Mouse (Mus musculus) lung, postnatal 0 days (tissue): ENCODE data around the gene Rfc3. TPM values are rescaled to one million over a fixed set of nuclear protein-coding genes. Genes with fewer than 3 reads are reported as not detected.

Experiments used
- ATAC-seq: fragments of 200-750 bp; cut with Nextera tagmentation; 2 replicates; pipeline ENCODE4 v1.8.0; 2017; ENCODE audit warnings: moderate library complexity
- DNase-seq: peaks from one replicate; pipeline ENCODE4 v3.0.0-alpha.2; 2016; ENCODE audit warnings: low spot score
- H3K27ac ChIP-seq: fragments of 300-500 bp; sonication (generic); 2 replicates; pipeline ENCODE4 v1.5.1; 2014; ENCODE audit warnings: antibody characterized with exemption, mild to moderate bottlenecking, low read length, mixed read lengths
- H3K27me3 ChIP-seq: fragments of 300-500 bp; sonication (generic); replicated peaks from 2 replicates; pipeline ENCODE4 v1.6.1; 2014; ENCODE audit warnings: low read length, mixed read lengths; ENCODE audit not compliant: insufficient read depth
- H3K36me3 ChIP-seq: fragments of 300-500 bp; sonication (generic); 2 replicates; pipeline ENCODE4 v1.6.1; 2014; ENCODE audit warnings: low read length, mixed read lengths; ENCODE audit not compliant: insufficient read depth
- H3K4me1 ChIP-seq: fragments of 300-500 bp; sonication (generic); 2 replicates; pipeline ENCODE4 v1.6.1; 2014; ENCODE audit warnings: antibody characterized with exemption, low read depth, low read length, mixed read lengths; ENCODE audit not compliant: insufficient read depth
- H3K4me2 ChIP-seq: fragments of 300-500 bp; sonication (generic); replicated peaks from 2 replicates; pipeline ENCODE4 v1.6.1; 2014; ENCODE audit warnings: low read depth, mild to moderate bottlenecking, low read length, moderate library complexity, mixed read lengths
- H3K4me3 ChIP-seq: fragments of 300-500 bp; sonication (generic); 2 replicates; pipeline ENCODE4 v1.5.1; 2014; ENCODE audit warnings: low read depth, low read length
- H3K9ac ChIP-seq: fragments of 300-500 bp; sonication (generic); replicated peaks from 2 replicates; pipeline ENCODE4 v1.6.1; 2014; ENCODE audit warnings: low read depth, mild to moderate bottlenecking
- H3K9me3 ChIP-seq: fragments of 300-500 bp; sonication (generic); 2 replicates; pipeline ENCODE4 v1.6.1; 2016; ENCODE audit warnings: low read length, mixed read lengths
- CTCF ChIP-seq: IDR thresholded peaks from 2 replicates; pipeline ENCODE4 v1.5.1; 2016; ENCODE audit warnings: antibody characterized with exemption, mild to moderate bottlenecking
- EP300 ChIP-seq: IDR thresholded peaks from 2 replicates; pipeline ENCODE4 v1.6.1; 2016; ENCODE audit warnings: antibody characterized with exemption, mild to moderate bottlenecking, control low read depth
- WGBS: fragments of 180-500 bp; shearing (Covaris S2); extraction: QIAGEN DNeasy Blood & Tissue Kit; methylation state at CpG from one replicate; pipeline ENCODE4 v1.1.7; 2014; 5-methylcytosine and 5-hydroxymethylcytosine counted together
- polyA plus RNA-seq: library from polyadenylated mRNA; unstranded; fragments of >200 nt; fragmentation: Nextera tagmentation; extraction: Ambion mirVana; gene quantifications from 2 replicates; pipeline ENCODE4 v1.2.1, GENCODE M21; 2015

Gene Rfc3
- polyA plus RNA-seq, 1 experiment from 2014 or later, result 30.7 TPM

DNA sequence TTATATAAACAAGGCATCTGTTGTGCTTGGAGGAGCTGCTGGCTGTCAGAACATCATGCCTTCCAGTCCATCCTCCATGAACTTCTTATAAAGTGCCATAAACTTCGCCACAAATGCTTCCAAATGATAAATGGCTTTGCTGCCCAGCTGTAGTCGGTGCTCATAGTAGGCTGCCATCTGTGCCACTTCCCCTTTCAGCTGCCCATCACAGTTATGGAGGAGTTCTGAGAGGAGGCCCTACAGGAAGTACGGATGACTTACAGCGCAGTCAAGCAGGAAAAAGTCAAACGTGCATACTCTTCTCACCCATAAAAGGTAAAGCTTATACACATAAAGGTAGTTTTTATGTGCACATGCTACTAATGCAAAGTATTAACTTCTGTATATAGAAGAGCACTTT, 8.2 kb downstream of the Rfc3 start:
- no peak overlapping the region for H3K9ac ChIP-seq
- peaks cover 9% of the 10 kb centered on the region for H3K36me3 ChIP-seq
- WGBS, result 78% methylated on average over 5 of the region's 5 CpGs
- no peak overlapping the region for H3K4me3 ChIP-seq
- H3K27me3 ChIP-seq, result no peaks in the 10 kb centered on the region
- H3K4me1 ChIP-seq, result no peaks in the 10 kb centered on the region
- DNase-seq (no peak), ATAC-seq (no peak)
- TF ChIP-seq CTCF (no peak), EP300 (no peak)
- H3K27ac ChIP-seq, result no peak overlapping the region
- no peaks in the 10 kb centered on the region for H3K9me3 ChIP-seq
- H3K4me2 ChIP-seq, result no peak overlapping the region

DNA sequence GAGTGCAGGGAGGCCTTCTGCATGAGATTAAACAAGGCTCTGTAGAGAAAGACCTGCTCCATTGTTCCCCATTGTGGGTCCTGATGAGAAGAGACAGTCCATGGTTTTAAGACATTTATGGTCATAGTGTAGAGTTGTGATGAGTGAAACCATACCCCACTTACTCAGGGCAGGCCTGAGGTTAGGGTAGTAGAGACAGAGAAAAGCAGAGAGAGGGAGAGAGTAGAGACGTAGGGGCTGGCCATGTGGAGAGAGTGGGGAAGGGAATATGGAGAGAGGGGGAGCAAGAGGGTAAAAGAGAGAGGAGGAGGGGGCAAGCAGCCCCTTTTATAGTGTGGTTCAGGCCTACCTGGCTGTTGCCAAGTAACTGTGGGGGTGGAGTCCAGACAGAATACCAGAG, 8.9 kb downstream of the Rfc3 start:
- H3K4me2 ChIP-seq, result no peak overlapping the region
- TF ChIP-seq EP300 (no peak), CTCF (no peak)
- 82% methylated on average over 1 of the region's 1 CpGs for WGBS
- ATAC-seq (no peak), DNase-seq (no peak)
- no peaks in the 10 kb centered on the region for H3K27me3 ChIP-seq
- no peaks in the 10 kb centered on the region for H3K9me3 ChIP-seq
- H3K4me3 ChIP-seq, result no peak overlapping the region
- H3K27ac ChIP-seq, result no peak overlapping the region
- H3K36me3 ChIP-seq, result peaks cover 9% of the 10 kb centered on the region
- no peaks in the 10 kb centered on the region for H3K4me1 ChIP-seq
- H3K9ac ChIP-seq, result no peak overlapping the region

DNA sequence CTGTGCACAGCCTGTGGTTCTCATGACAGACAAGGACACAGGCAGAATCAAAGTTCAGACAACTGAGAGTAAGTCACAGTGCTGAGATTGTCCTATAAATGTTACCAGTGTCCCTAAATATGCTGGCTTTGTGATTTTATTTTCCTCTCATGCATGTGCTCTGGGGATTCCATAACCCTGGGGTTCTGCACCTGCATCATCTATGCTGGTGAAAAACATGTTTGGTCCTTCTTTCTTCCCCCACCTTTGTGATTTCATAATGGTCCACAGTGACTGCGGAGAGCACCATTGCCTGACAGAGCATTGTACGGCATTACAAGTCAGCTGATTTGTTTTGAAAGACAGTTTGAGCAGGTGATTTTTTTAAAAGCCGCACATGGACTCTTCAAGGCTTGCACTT, 45.1 kb downstream of the Rfc3 start, which contains the start of gene Vmn2r18:
Gene Vmn2r18 (minus strand): TSS at position 101 of the 400 bp plus-strand sequence.
- no peaks in the 10 kb centered on the region for H3K27me3 ChIP-seq
- ATAC-seq (no peak), DNase-seq (no peak)
- H3K36me3 ChIP-seq, result no peaks in the 10 kb centered on the region
- no peaks in the 10 kb centered on the region for H3K4me1 ChIP-seq
- no peak within 1 kb of the TSS for H3K4me2 ChIP-seq
- WGBS, result 79% methylated on average over 3 of the region's 3 CpGs
- no peaks in the 10 kb centered on the region for H3K9me3 ChIP-seq
- TF ChIP-seq EP300 (no peak), CTCF (no peak)
- no peak within 1 kb of the TSS for H3K9ac ChIP-seq
- no peak within 1 kb of the TSS for H3K27ac ChIP-seq
- no peak within 1 kb of the TSS for H3K4me3 ChIP-seq

DNA sequence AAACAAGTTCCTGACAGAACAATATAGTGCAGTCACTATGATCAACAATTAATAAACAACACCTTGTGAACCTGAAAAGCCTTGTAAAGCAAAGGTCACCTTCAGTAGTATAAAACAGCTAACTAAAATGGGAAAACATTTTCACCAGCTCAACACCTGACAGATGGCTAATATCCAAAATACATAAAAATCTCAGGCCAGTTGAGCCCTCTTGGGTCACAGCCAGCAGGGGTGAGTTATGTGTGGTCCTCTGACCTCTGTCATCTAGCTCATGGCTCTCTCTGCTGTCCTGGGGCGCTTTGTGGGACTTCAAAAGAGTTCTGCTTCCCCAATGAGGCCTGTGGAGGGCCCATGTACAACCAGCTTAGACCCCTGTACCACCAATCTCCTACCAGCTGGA, 49.3 kb downstream of the Rfc3 start:
- Histone ChIP-seq H3K9ac (no peak overlapping the region), H3K27ac (no peak overlapping the region), H3K4me1 (no peaks in the 10 kb centered on the region), H3K36me3 (no peaks in the 10 kb centered on the region), H3K4me3 (no peak overlapping the region), H3K27me3 (no peaks in the 10 kb centered on the region), H3K4me2 (no peak overlapping the region), H3K9me3 (no peaks in the 10 kb centered on the region)
- TF ChIP-seq EP300 (no peak), CTCF (no peak)
- WGBS, result 53% methylated on average over 1 of the region's 1 CpGs
- ATAC-seq, result no peak
- DNase-seq, result no peak

Other genes starting within 250 kb of the Rfc3 start
- 0.66 TPM in 1 of 2 replicates, not detected in the other for gene Gm42906, start 223.1 kb downstream of the Rfc3 start, polyA plus RNA-seq
- not detected in 2 replicates for gene Vmn2r18, start 45.2 kb downstream of the Rfc3 start, polyA plus RNA-seq